27 mouse cellular contexts compared by ENCODE assay signal in genomic region chr11:117972656-117973558, GRCm38 (mm10). TPM values are rescaled to one million over a fixed set of nuclear protein-coding genes. Genes with fewer than 3 reads are reported as not detected.
DNase-seq lines count a peak whose midpoint lies in the region; ATAC-seq and TF ChIP-seq lines count a peak whose summit lies in the region.
"Had no signal": no experiment of that assay in that cellular context is flagged by ENCODE, and none has a peak within 500 bp of the region (broad histone marks: within the 10 kb centered on the region; RNA-seq: fewer than 3 reads in every experiment).

No protein-coding gene starts in this region.

- H3K36me3 ChIP-seq in forebrain, embryonic 10.5 days (replicated peaks): no peaks in the 10 kb centered on the region
- H3K36me3 ChIP-seq in forebrain, embryonic 13.5 days (ENCODE audit: poor library complexity, severe bottlenecking): no peaks in the 10 kb centered on the region
- no peaks in the 10 kb centered on the region for H3K36me3 ChIP-seq in midbrain, embryonic 10.5 days
- H3K36me3 ChIP-seq in midbrain, postnatal 0 days (ENCODE audit: insufficient read depth, low read length): no peaks in the 10 kb centered on the region
- H3K36me3 ChIP-seq in neural tube, embryonic 15.5 days: no peaks in the 10 kb centered on the region
- H3K36me3 ChIP-seq: forebrain, embryonic 12.5 days; heart, embryonic 12.5 days; hindbrain, embryonic 15.5 days; limb, embryonic 10.5 days; limb, embryonic 15.5 days; midbrain, embryonic 15.5 days; stomach, embryonic 15.5 days had no signal

- no peak for TF ChIP-seq CTCF in midbrain, postnatal 0 days (IDR thresholded peaks at IDR 0.05)

- no peaks in the 10 kb centered on the region for H3K9me3 ChIP-seq in forebrain, embryonic 10.5 days
- no peaks in the 10 kb centered on the region for H3K9me3 ChIP-seq in forebrain, embryonic 13.5 days (replicated peaks)
- no peaks in the 10 kb centered on the region for H3K9me3 ChIP-seq in midbrain, embryonic 10.5 days (replicated peaks)
- H3K9me3 ChIP-seq in midbrain, postnatal 0 days (ENCODE audit: low read length): no peaks in the 10 kb centered on the region
- H3K9me3 ChIP-seq in neural tube, embryonic 15.5 days (replicated peaks): no peaks in the 10 kb centered on the region
- H3K9me3 ChIP-seq: forebrain, embryonic 12.5 days; heart, embryonic 12.5 days; hindbrain, embryonic 15.5 days; limb, embryonic 10.5 days; limb, embryonic 15.5 days; liver, embryonic 13.5 days; midbrain, embryonic 15.5 days; stomach, embryonic 15.5 days had no signal

- H3K9ac ChIP-seq in forebrain, embryonic 13.5 days: no peak overlapping the region
- no peak overlapping the region for H3K9ac ChIP-seq in midbrain, postnatal 0 days (replicated peaks; ENCODE audit: low read length, poor library complexity, severe bottlenecking)
- no peak overlapping the region for H3K9ac ChIP-seq in neural tube, embryonic 15.5 days (replicated peaks)
- H3K9ac ChIP-seq: forebrain, embryonic 12.5 days; heart, embryonic 12.5 days; hindbrain, embryonic 15.5 days; limb, embryonic 15.5 days; liver, embryonic 13.5 days; midbrain, embryonic 15.5 days; stomach, embryonic 15.5 days had no signal

- H3K27ac ChIP-seq in forebrain, embryonic 10.5 days: peak overlapping the region; percentile 92
- no peak overlapping the region for H3K27ac ChIP-seq in forebrain, embryonic 13.5 days
- peak overlapping the region; percentile 96 for H3K27ac ChIP-seq in midbrain, embryonic 10.5 days (replicated peaks)
- no peak overlapping the region for H3K27ac ChIP-seq in midbrain, postnatal 0 days (ENCODE audit: low read depth, low read length)
- H3K27ac ChIP-seq in neural tube, embryonic 15.5 days (replicated peaks): no peak overlapping the region
- H3K27ac ChIP-seq: forebrain, embryonic 12.5 days; hindbrain, embryonic 15.5 days; limb, embryonic 10.5 days; limb, embryonic 15.5 days; liver, embryonic 13.5 days; midbrain, embryonic 15.5 days; stomach, embryonic 15.5 days had no signal

- WGBS in forebrain, embryonic 10.5 days: 44% methylated on average over 11 of the region's 11 CpGs
- 54% methylated on average over 11 of the region's 11 CpGs for WGBS in forebrain, embryonic 13.5 days
- WGBS in midbrain, embryonic 10.5 days: 43% methylated on average over 11 of the region's 11 CpGs
- 63% methylated on average over 11 of the region's 11 CpGs for WGBS in midbrain, postnatal 0 days
- 82% methylated on average over 11 of the region's 11 CpGs for WGBS in neural tube, embryonic 15.5 days

- ATAC-seq in forebrain, embryonic 13.5 days: no peak
- no peak for ATAC-seq in midbrain, postnatal 0 days (ENCODE audit: low FRiP score)
- no peak for ATAC-seq in neural tube, embryonic 15.5 days (ENCODE audit: low FRiP score)
- ATAC-seq: lung, postnatal 0 days; midbrain, embryonic 15.5 days had no signal

- H3K27me3 ChIP-seq in forebrain, embryonic 10.5 days (ENCODE audit: poor library complexity, severe bottlenecking): peaks cover 69% of the 10 kb centered on the region
- peaks cover 14% of the 10 kb centered on the region for H3K27me3 ChIP-seq in forebrain, embryonic 13.5 days
- H3K27me3 ChIP-seq in midbrain, embryonic 10.5 days (ENCODE audit: low read depth, poor library complexity, severe bottlenecking): peaks cover 66% of the 10 kb centered on the region
- no peaks in the 10 kb centered on the region for H3K27me3 ChIP-seq in midbrain, postnatal 0 days (ENCODE audit: insufficient read depth, low read length)
- H3K27me3 ChIP-seq in neural tube, embryonic 15.5 days (replicated peaks): no peaks in the 10 kb centered on the region
- H3K27me3 ChIP-seq: hindbrain, embryonic 15.5 days; stomach, embryonic 15.5 days had no signal

- H3K4me2 ChIP-seq in forebrain, embryonic 13.5 days: no peak overlapping the region
- no peak overlapping the region for H3K4me2 ChIP-seq in midbrain, postnatal 0 days (ENCODE audit: low read depth, low read length, poor library complexity, severe bottlenecking)
- H3K4me2 ChIP-seq in neural tube, embryonic 15.5 days: no peak overlapping the region
- H3K4me2 ChIP-seq: forebrain, embryonic 12.5 days; heart, embryonic 12.5 days; hindbrain, embryonic 15.5 days; limb, embryonic 15.5 days; liver, embryonic 13.5 days; midbrain, embryonic 15.5 days; stomach, embryonic 15.5 days had no signal

- H3K4me1 ChIP-seq in forebrain, embryonic 10.5 days: peaks cover 90% of the 10 kb centered on the region
- peaks cover 46% of the 10 kb centered on the region for H3K4me1 ChIP-seq in forebrain, embryonic 13.5 days
- H3K4me1 ChIP-seq in midbrain, embryonic 10.5 days: peaks cover 93% of the 10 kb centered on the region
- no peaks in the 10 kb centered on the region for H3K4me1 ChIP-seq in midbrain, postnatal 0 days (ENCODE audit: insufficient read depth, low read length)
- H3K4me1 ChIP-seq in neural tube, embryonic 15.5 days: peaks cover 45% of the 10 kb centered on the region

- no peak overlapping the region for H3K4me3 ChIP-seq in forebrain, embryonic 10.5 days
- H3K4me3 ChIP-seq in forebrain, embryonic 13.5 days: no peak overlapping the region
- H3K4me3 ChIP-seq in midbrain, embryonic 10.5 days: no peak overlapping the region
- H3K4me3 ChIP-seq in midbrain, postnatal 0 days (ENCODE audit: low read depth, low read length): no peak overlapping the region
- H3K4me3 ChIP-seq in neural tube, embryonic 15.5 days (replicated peaks): no peak overlapping the region
- H3K4me3 ChIP-seq: erythroblast, embryonic 14.5 days; forebrain, embryonic 12.5 days; heart, embryonic 12.5 days; hindbrain, embryonic 15.5 days; limb, embryonic 10.5 days; limb, embryonic 15.5 days; liver, embryonic 13.5 days; midbrain, embryonic 15.5 days; stomach, embryonic 15.5 days had no signal

- no peak for DNase-seq in forebrain, embryonic 10.5 days (ENCODE audit: extremely low spot score, low spot score)
- no peak for DNase-seq in midbrain, embryonic 10.5 days (ENCODE audit: low spot score)
- DNase-seq in midbrain, postnatal 0 days (ENCODE audit: low spot score): no peak
- DNase-seq in ZHBTc4 (ENCODE audit: low read depth, low spot score): peak; percentile 93
- no peak for DNase-seq in cerebellum, adult 8-10 months
- DNase-seq: adrenal gland, postnatal 10 days; cerebellum, adult 11 months; cerebellum, adult 9-11 months; gastrocnemius, postnatal 14 days; kidney, adult 2 months; layer of hippocampus, postnatal 36 days; liver, embryonic 13.5 days; lung, adult 18-20 months; lung, postnatal 4 days; right cerebral cortex, postnatal 14 days; thymus, postnatal 14 days had no signal

RNA-seq across cellular contexts. Expression of gene Socs3, which starts 3.1 kb away (rescaled TPM):
- polyA plus RNA-seq in forebrain, embryonic 10.5 days (2016; fragmentation: Nextera tagmentation; extraction: Ambion mirVana): 13.6 and 14.7 TPM in 2 replicates
- polyA plus RNA-seq in forebrain, embryonic 13.5 days (2015; fragmentation: Nextera tagmentation; extraction: Ambion mirVana): 12.4 and 13.5 TPM in 2 replicates
- polyA plus RNA-seq in midbrain, embryonic 10.5 days (2016; fragmentation: Nextera tagmentation; extraction: Ambion mirVana): 14.1 and 14.3 TPM in 2 replicates
- total RNA-seq in midbrain, postnatal 0 days (2014; rRNA removed): 7.3 and 8.5 TPM in 2 replicates
- polyA plus RNA-seq in midbrain, postnatal 0 days (2015; fragmentation: Nextera tagmentation; extraction: Ambion mirVana): 4.4 and 4.9 TPM in 2 replicates
- 6.7 and 13.2 TPM in 2 replicates for polyA plus RNA-seq in neural tube, embryonic 15.5 days (2015; fragmentation: Nextera tagmentation; extraction: Ambion mirVana)

RNA-seq across cellular contexts. Expression of gene Pgs1, which starts 13.2 kb away (rescaled TPM):
- polyA plus RNA-seq in forebrain, embryonic 10.5 days (2016; fragmentation: Nextera tagmentation; extraction: Ambion mirVana): 43.8 and 44.7 TPM in 2 replicates
- polyA plus RNA-seq in forebrain, embryonic 13.5 days (2015; fragmentation: Nextera tagmentation; extraction: Ambion mirVana): 42.7 and 47.7 TPM in 2 replicates
- 45.0 and 46.3 TPM in 2 replicates for polyA plus RNA-seq in midbrain, embryonic 10.5 days (2016; fragmentation: Nextera tagmentation; extraction: Ambion mirVana)
- total RNA-seq in midbrain, postnatal 0 days (2014; rRNA removed): 62.0 and 72.2 TPM in 2 replicates
- 55.0 and 61.8 TPM in 2 replicates for polyA plus RNA-seq in midbrain, postnatal 0 days (2015; fragmentation: Nextera tagmentation; extraction: Ambion mirVana)
- 60.7 and 62.8 TPM in 2 replicates for polyA plus RNA-seq in neural tube, embryonic 15.5 days (2015; fragmentation: Nextera tagmentation; extraction: Ambion mirVana)

Comparison
In these comparisons a context has a peak if more than half of its experiments do, and no peak if none do; other contexts are left out.
1. H3K27ac ChIP-seq: peak in forebrain, embryonic 10.5 days (single experiment) and midbrain, embryonic 10.5 days (single experiment); none in forebrain, embryonic 13.5 days (single experiment), midbrain, postnatal 0 days (single experiment) and neural tube, embryonic 15.5 days (single experiment).